20 mouse cellular contexts compared by ENCODE assay signal in the genomic region with DNA sequence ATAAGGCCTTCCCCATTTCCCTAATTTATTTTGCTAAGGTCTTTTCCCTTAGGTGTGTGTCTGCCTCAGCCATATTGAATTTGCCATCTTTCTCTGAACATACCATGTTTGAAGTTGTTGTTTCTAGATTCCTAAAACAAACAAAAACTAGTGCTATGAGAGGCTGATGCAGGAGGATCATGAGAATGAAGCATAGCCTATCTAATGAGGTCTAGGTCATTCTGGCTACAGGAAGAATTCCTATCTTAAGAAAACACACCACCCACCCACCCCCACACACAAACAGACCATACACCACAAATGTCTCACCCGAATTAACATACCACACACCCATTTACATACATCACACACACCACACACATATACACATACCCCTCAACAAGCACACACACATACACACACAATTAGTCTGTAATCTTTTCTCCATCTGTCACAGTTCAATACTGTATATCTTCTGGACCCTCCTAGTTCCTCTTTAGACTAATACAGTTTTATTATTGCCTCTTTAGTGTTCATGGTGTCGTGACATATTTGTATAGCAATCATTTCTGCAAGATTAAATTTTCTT. TPM values are rescaled to one million over a fixed set of nuclear protein-coding genes. Genes with fewer than 3 reads are reported as not detected.
DNase-seq lines count a peak whose midpoint lies in the region; ATAC-seq and TF ChIP-seq lines count a peak whose summit lies in the region.
"Had no signal": no experiment of that assay in that cellular context is flagged by ENCODE, and none has a peak within 500 bp of the region (broad histone marks: within the 10 kb centered on the region; RNA-seq: fewer than 3 reads in every experiment).

No protein-coding gene starts in this region.

- 0 out of 2 replicates have a peak overlapping the region, but pooled peaks have one; percentile 74 for H3K4me2 ChIP-seq in forebrain, embryonic 13.5 days
- no peak overlapping the region for H3K4me2 ChIP-seq in forebrain, postnatal 0 days (ENCODE audit: low read depth)
- H3K4me2 ChIP-seq in limb, embryonic 11.5 days (ENCODE audit: low read depth, severe bottlenecking): peak overlapping the region; percentile 61; the same call in 1 of the 2 replicates
- H3K4me2 ChIP-seq in neural tube, embryonic 13.5 days: peak overlapping the region; percentile 80; the same call in 1 of the 2 replicates
- H3K4me2 ChIP-seq in liver, embryonic 16.5 days (ENCODE audit: low read depth, low read length): 0 out of 2 replicates have a peak overlapping the region, but pooled peaks have one; percentile 93

- H3K4me1 ChIP-seq in forebrain, embryonic 13.5 days: peaks cover 23% of the 10 kb centered on the region
- H3K4me1 ChIP-seq in forebrain, postnatal 0 days (ENCODE audit: insufficient read depth): peaks cover 8% of the 10 kb centered on the region
- H3K4me1 ChIP-seq in limb, embryonic 11.5 days (ENCODE audit: control insufficient read depth, insufficient read depth, low read length): no peaks in the 10 kb centered on the region
- peaks cover 12% of the 10 kb centered on the region; the same call in 1 of the 2 replicates for H3K4me1 ChIP-seq in limb, embryonic 10.5 days
- H3K4me1 ChIP-seq in neural tube, embryonic 13.5 days (replicated peaks): peaks cover 29% of the 10 kb centered on the region
- peaks cover 14% of the 10 kb centered on the region for H3K4me1 ChIP-seq in liver, embryonic 16.5 days (ENCODE audit: control insufficient read depth, low read depth, low read length)

- H3K36me3 ChIP-seq in forebrain, embryonic 13.5 days (ENCODE audit: poor library complexity, severe bottlenecking): no peaks in the 10 kb centered on the region
- H3K36me3 ChIP-seq in forebrain, postnatal 0 days (ENCODE audit: insufficient read depth): no peaks in the 10 kb centered on the region
- no peaks in the 10 kb centered on the region for H3K36me3 ChIP-seq in limb, embryonic 11.5 days (ENCODE audit: control insufficient read depth, insufficient read depth, low read length)
- no peaks in the 10 kb centered on the region for H3K36me3 ChIP-seq in limb, embryonic 10.5 days
- no peaks in the 10 kb centered on the region for H3K36me3 ChIP-seq in neural tube, embryonic 13.5 days
- H3K36me3 ChIP-seq in liver, embryonic 16.5 days (ENCODE audit: control insufficient read depth, insufficient read depth): no peaks in the 10 kb centered on the region
- H3K36me3 ChIP-seq: limb, embryonic 15.5 days had no signal

- H3K9ac ChIP-seq in forebrain, embryonic 13.5 days: no peak overlapping the region
- H3K9ac ChIP-seq in forebrain, postnatal 0 days: no peak overlapping the region
- no peak overlapping the region for H3K9ac ChIP-seq in limb, embryonic 11.5 days (ENCODE audit: low read length)
- H3K9ac ChIP-seq in neural tube, embryonic 13.5 days: no peak overlapping the region
- no peak overlapping the region for H3K9ac ChIP-seq in liver, embryonic 16.5 days (ENCODE audit: low read depth, low read length)
- H3K9ac ChIP-seq: limb, embryonic 15.5 days had no signal

- no peaks in the 10 kb centered on the region for H3K9me3 ChIP-seq in forebrain, embryonic 13.5 days (replicated peaks)
- H3K9me3 ChIP-seq in forebrain, postnatal 0 days (ENCODE audit: low read length): no peaks in the 10 kb centered on the region
- no peaks in the 10 kb centered on the region for H3K9me3 ChIP-seq in limb, embryonic 11.5 days (ENCODE audit: control insufficient read depth, low read length)
- H3K9me3 ChIP-seq in limb, embryonic 10.5 days (replicated peaks): no peaks in the 10 kb centered on the region
- no peaks in the 10 kb centered on the region for H3K9me3 ChIP-seq in neural tube, embryonic 13.5 days
- no peaks in the 10 kb centered on the region for H3K9me3 ChIP-seq in liver, embryonic 16.5 days (replicated peaks; ENCODE audit: control insufficient read depth, low read length)
- H3K9me3 ChIP-seq: limb, embryonic 15.5 days had no signal

- WGBS in forebrain, embryonic 13.5 days: 85% methylated on average over 2 of the region's 2 CpGs
- WGBS in forebrain, postnatal 0 days: 89% methylated on average over 2 of the region's 2 CpGs
- 96% methylated on average over 2 of the region's 2 CpGs for WGBS in limb, embryonic 11.5 days
- WGBS in limb, embryonic 10.5 days: 94% methylated on average over 2 of the region's 2 CpGs
- WGBS in neural tube, embryonic 13.5 days: 80% methylated on average over 2 of the region's 2 CpGs
- 53% methylated on average over 2 of the region's 2 CpGs for WGBS in liver, embryonic 16.5 days (ENCODE audit: insufficient replicate concordance)

- no peak overlapping the region for H3K27ac ChIP-seq in forebrain, embryonic 13.5 days
- H3K27ac ChIP-seq in forebrain, postnatal 0 days (ENCODE audit: low read depth, low read length): no peak overlapping the region
- no peak overlapping the region for H3K27ac ChIP-seq in limb, embryonic 11.5 days (replicated peaks; ENCODE audit: low read depth, low read length)
- H3K27ac ChIP-seq in limb, embryonic 10.5 days: no peak overlapping the region
- no peak overlapping the region for H3K27ac ChIP-seq in neural tube, embryonic 13.5 days (replicated peaks)
- no peak overlapping the region for H3K27ac ChIP-seq in liver, embryonic 16.5 days (ENCODE audit: low read length)
- H3K27ac ChIP-seq: limb, embryonic 15.5 days had no signal

- no peaks in the 10 kb centered on the region for H3K27me3 ChIP-seq in forebrain, embryonic 13.5 days
- H3K27me3 ChIP-seq in forebrain, postnatal 0 days (ENCODE audit: insufficient read depth, low read length): no peaks in the 10 kb centered on the region
- no peaks in the 10 kb centered on the region for H3K27me3 ChIP-seq in limb, embryonic 11.5 days (ENCODE audit: control insufficient read depth, insufficient read depth, low read length)
- no peaks in the 10 kb centered on the region for H3K27me3 ChIP-seq in limb, embryonic 10.5 days (ENCODE audit: low read depth, poor library complexity, severe bottlenecking)
- no peaks in the 10 kb centered on the region for H3K27me3 ChIP-seq in neural tube, embryonic 13.5 days
- no peaks in the 10 kb centered on the region for H3K27me3 ChIP-seq in liver, embryonic 16.5 days (ENCODE audit: control insufficient read depth, insufficient read depth, low read depth, low read length)
- H3K27me3 ChIP-seq: limb, embryonic 15.5 days had no signal

- no peak overlapping the region for H3K4me3 ChIP-seq in forebrain, embryonic 13.5 days
- no peak overlapping the region for H3K4me3 ChIP-seq in forebrain, postnatal 0 days (ENCODE audit: low read depth, low read length)
- H3K4me3 ChIP-seq in limb, embryonic 11.5 days (ENCODE audit: low read depth, low read length): no peak overlapping the region
- no peak overlapping the region for H3K4me3 ChIP-seq in limb, embryonic 10.5 days
- H3K4me3 ChIP-seq in neural tube, embryonic 13.5 days: no peak overlapping the region
- no peak overlapping the region for H3K4me3 ChIP-seq in liver, embryonic 16.5 days (ENCODE audit: low read depth, low read length)

- ATAC-seq in forebrain, embryonic 13.5 days: no peak
- no peak for ATAC-seq in forebrain, postnatal 0 days
- ATAC-seq in limb, embryonic 11.5 days (ENCODE audit: insufficient number of reproducible peaks, low FRiP score, low TSS enrichment, low read depth): no peak
- no peak for ATAC-seq in neural tube, embryonic 13.5 days (ENCODE audit: low read depth)
- ATAC-seq in liver, embryonic 16.5 days (ENCODE audit: low read depth): no peak

- no peak for TF ChIP-seq CTCF in forebrain, postnatal 0 days (IDR thresholded peaks at IDR 0.05; ENCODE audit: low read depth)

- no peak for DNase-seq in forebrain, postnatal 0 days
- DNase-seq in limb, embryonic 11.5 days (ENCODE audit: low spot score): no peak
- no peak for DNase-seq in limb, embryonic 10.5 days (ENCODE audit: low spot score)
- DNase-seq in neural tube, embryonic 10.5 days (ENCODE audit: extremely low spot score, low spot score): no peak
- DNase-seq in natural killer cell, adult 2 months (ENCODE audit: low spot score in 2 of 2): no peak
- DNase-seq: adrenal gland, postnatal 36 days; cerebellum, adult 9-11 months; right cerebral cortex, adult 18-20 months; thymus, adult 2 months had no signal

RNA-seq across cellular contexts. Expression of a gene that starts 1.5 kb away (rescaled TPM):
- polyA plus RNA-seq in forebrain, embryonic 13.5 days (2015; fragmentation: Nextera tagmentation; extraction: Ambion mirVana): 83.8 and 86.6 TPM in 2 replicates
- 81.4 and 111 TPM in 2 replicates for total RNA-seq in forebrain, postnatal 0 days (2014; rRNA removed)
- polyA plus RNA-seq in forebrain, postnatal 0 days (2015; fragmentation: Nextera tagmentation; extraction: Ambion mirVana): 63.3 and 74.3 TPM in 2 replicates
- 86.0 and 96.5 TPM in 2 replicates for polyA plus RNA-seq in limb, embryonic 11.5 days (2014; fragmentation: Nextera tagmentation; extraction: Ambion mirVana)
- 99.7 and 104 TPM in 2 replicates for polyA plus RNA-seq in limb, embryonic 10.5 days (2016; fragmentation: Nextera tagmentation; extraction: Ambion mirVana)
- polyA plus RNA-seq in neural tube, embryonic 13.5 days (2015; fragmentation: Nextera tagmentation; extraction: Ambion mirVana): 76.6 and 76.9 TPM in 2 replicates
- 22.2 and 22.6 TPM in 2 replicates for polyA plus RNA-seq in liver, embryonic 16.5 days (2015; fragmentation: Nextera tagmentation; extraction: Ambion mirVana)

RNA-seq across cellular contexts. Expression of a gene that starts 9.8 kb away (rescaled TPM):
- 46.2 and 46.3 TPM in 2 replicates for polyA plus RNA-seq in forebrain, embryonic 13.5 days (2015; fragmentation: Nextera tagmentation; extraction: Ambion mirVana)
- 15.1 and 31.2 TPM in 2 replicates for total RNA-seq in forebrain, postnatal 0 days (2014; rRNA removed)
- 28.1 and 33.4 TPM in 2 replicates for polyA plus RNA-seq in forebrain, postnatal 0 days (2015; fragmentation: Nextera tagmentation; extraction: Ambion mirVana)
- polyA plus RNA-seq in limb, embryonic 11.5 days (2014; fragmentation: Nextera tagmentation; extraction: Ambion mirVana): 59.8 and 63.3 TPM in 2 replicates
- polyA plus RNA-seq in limb, embryonic 10.5 days (2016; fragmentation: Nextera tagmentation; extraction: Ambion mirVana): 38.8 and 44.9 TPM in 2 replicates
- 30.6 and 34.5 TPM in 2 replicates for polyA plus RNA-seq in neural tube, embryonic 13.5 days (2015; fragmentation: Nextera tagmentation; extraction: Ambion mirVana)
- 2.0 and 2.2 TPM in 2 replicates for polyA plus RNA-seq in liver, embryonic 16.5 days (2015; fragmentation: Nextera tagmentation; extraction: Ambion mirVana)

RNA-seq across cellular contexts. Expression of a gene that starts 45.4 kb away (rescaled TPM):
- 0.54 and 0.78 TPM in 2 replicates for polyA plus RNA-seq in forebrain, embryonic 13.5 days (2015; fragmentation: Nextera tagmentation; extraction: Ambion mirVana)
- total RNA-seq in forebrain, postnatal 0 days (2014; rRNA removed): not detected in 2 replicates
- polyA plus RNA-seq in forebrain, postnatal 0 days (2015; fragmentation: Nextera tagmentation; extraction: Ambion mirVana): 0.19 TPM in 1 of 2 replicates, not detected in the other
- 1.2 and 1.3 TPM in 2 replicates for polyA plus RNA-seq in limb, embryonic 11.5 days (2014; fragmentation: Nextera tagmentation; extraction: Ambion mirVana)
- 1.0 and 1.1 TPM in 2 replicates for polyA plus RNA-seq in limb, embryonic 10.5 days (2016; fragmentation: Nextera tagmentation; extraction: Ambion mirVana)
- polyA plus RNA-seq in neural tube, embryonic 13.5 days (2015; fragmentation: Nextera tagmentation; extraction: Ambion mirVana): 0.44 and 0.59 TPM in 2 replicates
- 0.04 and 0.13 TPM in 2 replicates for polyA plus RNA-seq in liver, embryonic 16.5 days (2015; fragmentation: Nextera tagmentation; extraction: Ambion mirVana)
- total RNA-seq: adrenal gland, postnatal 36 days; gastrocnemius, postnatal 4 days; layer of hippocampus, adult 18-20 months; left cerebral cortex, adult 18-20 months had no signal
- polyA plus RNA-seq: macrophage; thymus, adult 2 months had no signal

RNA-seq across cellular contexts. Expression of a gene that starts 47.9 kb away (rescaled TPM):
- polyA plus RNA-seq in forebrain, embryonic 13.5 days (2015; fragmentation: Nextera tagmentation; extraction: Ambion mirVana): 27.3 and 27.7 TPM in 2 replicates
- 12.3 and 13.1 TPM in 2 replicates for total RNA-seq in forebrain, postnatal 0 days (2014; rRNA removed)
- 10.7 and 11.4 TPM in 2 replicates for polyA plus RNA-seq in forebrain, postnatal 0 days (2015; fragmentation: Nextera tagmentation; extraction: Ambion mirVana)
- 29.9 and 30.9 TPM in 2 replicates for polyA plus RNA-seq in limb, embryonic 11.5 days (2014; fragmentation: Nextera tagmentation; extraction: Ambion mirVana)
- 25.3 and 26.0 TPM in 2 replicates for polyA plus RNA-seq in limb, embryonic 10.5 days (2016; fragmentation: Nextera tagmentation; extraction: Ambion mirVana)
- polyA plus RNA-seq in neural tube, embryonic 13.5 days (2015; fragmentation: Nextera tagmentation; extraction: Ambion mirVana): 21.6 and 26.0 TPM in 2 replicates
- 5.3 and 7.1 TPM in 2 replicates for polyA plus RNA-seq in liver, embryonic 16.5 days (2015; fragmentation: Nextera tagmentation; extraction: Ambion mirVana)

RNA-seq across cellular contexts. Expression of a gene that starts 48.2 kb away (rescaled TPM):
- 0.93 TPM in 1 of 2 replicates, not detected in the other for polyA plus RNA-seq in forebrain, embryonic 13.5 days (2015; fragmentation: Nextera tagmentation; extraction: Ambion mirVana)
- total RNA-seq in forebrain, postnatal 0 days (2014; rRNA removed): not detected in 2 replicates
- 0.34 TPM in 1 of 2 replicates, not detected in the other for polyA plus RNA-seq in forebrain, postnatal 0 days (2015; fragmentation: Nextera tagmentation; extraction: Ambion mirVana)
- 0.40 TPM in 1 of 2 replicates, not detected in the other for polyA plus RNA-seq in limb, embryonic 11.5 days (2014; fragmentation: Nextera tagmentation; extraction: Ambion mirVana)
- not detected in 2 replicates for polyA plus RNA-seq in limb, embryonic 10.5 days (2016; fragmentation: Nextera tagmentation; extraction: Ambion mirVana)
- polyA plus RNA-seq in neural tube, embryonic 13.5 days (2015; fragmentation: Nextera tagmentation; extraction: Ambion mirVana): 0.49 TPM in 1 of 2 replicates, not detected in the other
- polyA plus RNA-seq in liver, embryonic 16.5 days (2015; fragmentation: Nextera tagmentation; extraction: Ambion mirVana): not detected in 2 replicates
- total RNA-seq: adrenal gland, postnatal 36 days; gastrocnemius, postnatal 4 days; layer of hippocampus, adult 18-20 months; left cerebral cortex, adult 18-20 months had no signal
- polyA plus RNA-seq: heart, embryonic 11.5 days; kidney, embryonic 14.5 days; limb, embryonic 15.5 days; macrophage; stomach, embryonic 14.5 days; thymus, adult 2 months had no signal
